Mouse (Mus musculus) CH12.LX (cell line): ENCODE results near the gene Hist1h2bn.

Source experiments
- CHD2 ChIP-seq: IDR thresholded peaks from 2 replicates; pipeline ENCODE4 v1.6.1; 2011; ENCODE audit warnings: low read length, improper control_type of control experiment
- CTCF ChIP-seq, 2 experiments: IDR thresholded peaks in 1 of 2; conservative IDR thresholded peaks in 1 of 2; 2 replicates each; pipeline ENCODE4 v1.5.1; 2011 to 2012; ENCODE audit warnings: low read depth in 2 of 2, low read length in 2 of 2, improper control_type of control experiment in 1 of 2, inconsistent platforms in 1 of 2, mild to moderate bottlenecking in 1 of 2, moderate library complexity in 1 of 2
- E2F4 ChIP-seq: IDR thresholded peaks from 2 replicates; pipeline ENCODE4 v1.6.1; 2011; ENCODE audit warnings: low read depth, low read length, improper control_type of control experiment; ENCODE audit not compliant: insufficient replicate concordance
- EP300 ChIP-seq: IDR thresholded peaks from 2 replicates; pipeline ENCODE4 v1.6.1; 2011; ENCODE audit warnings: low read length, improper control_type of control experiment
- HCFC1 ChIP-seq: IDR thresholded peaks from 2 replicates; pipeline ENCODE4 v1.6.1; 2012; ENCODE audit warnings: low read depth, mild to moderate bottlenecking, inconsistent platforms, low read length, improper control_type of control experiment
- MEF2A ChIP-seq: IDR thresholded peaks from 2 replicates; pipeline ENCODE4 v1.6.1; 2014; ENCODE audit warnings: low read depth, mild to moderate bottlenecking, inconsistent platforms, low read length, improper control_type of control experiment, borderline replicate concordance
- POLR2A ChIP-seq: IDR thresholded peaks from 2 replicates; pipeline ENCODE4 v1.6.1; 2011; ENCODE audit warnings: low read depth, mild to moderate bottlenecking, improper control_type of control experiment, low read length
- POLR2AphosphoS2 ChIP-seq: IDR thresholded peaks from 2 replicates; pipeline ENCODE4 v1.6.1; 2011; ENCODE audit warnings: low read depth, low read length, improper control_type of control experiment
- TCF12 ChIP-seq: IDR thresholded peaks from 2 replicates; pipeline ENCODE4 v1.6.1; 2014; ENCODE audit warnings: low read depth, mild to moderate bottlenecking, inconsistent platforms, low read length, improper control_type of control experiment
- ZC3H11A ChIP-seq: IDR thresholded peaks from 2 replicates; pipeline ENCODE4 v1.6.1; 2012; ENCODE audit warnings: low read depth, mild to moderate bottlenecking, inconsistent platforms, low read length, improper control_type of control experiment
- ZKSCAN1 ChIP-seq: IDR thresholded peaks from 2 replicates; pipeline ENCODE4 v1.6.1; 2012; ENCODE audit warnings: low read depth, inconsistent platforms, low read length, improper control_type of control experiment, borderline replicate concordance
- ZMIZ1 ChIP-seq: IDR thresholded peaks from 2 replicates; pipeline ENCODE4 v1.6.1; 2012; ENCODE audit warnings: low read depth, mild to moderate bottlenecking, inconsistent platforms, low read length, improper control_type of control experiment

DNA sequence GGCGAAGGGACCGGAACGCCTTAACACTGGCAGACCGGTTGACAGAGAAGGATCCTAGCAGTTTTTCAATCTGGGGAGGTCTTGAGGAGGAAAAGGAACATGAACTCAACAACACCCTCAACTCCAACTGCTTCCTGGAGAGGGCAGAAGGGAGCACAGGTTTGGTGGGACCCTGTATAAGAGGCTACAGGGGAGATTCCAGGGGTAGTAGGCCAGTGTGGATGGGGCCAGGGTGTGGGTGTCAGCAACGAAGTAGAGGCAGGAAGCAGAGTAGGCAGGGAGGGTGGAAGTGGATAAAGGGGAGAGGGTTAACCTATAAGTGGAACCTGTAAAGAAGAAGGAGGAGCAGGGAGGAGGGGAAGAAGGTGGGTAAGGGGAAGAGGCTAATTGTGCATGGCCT lies 20.5 kb upstream of the Hist1h2bn start:
- no peak for TF ChIP-seq EP300
- peak in 1 of 2 experiments; percentile 44; a peak in 2 of 4 replicates for TF ChIP-seq CTCF (conservative IDR thresholded peaks at IDR 0.05 in 1 of 2, IDR thresholded peaks at IDR 0.05 in 1 of 2; ENCODE audit: low read depth in 2 of 2, low read length in 2 of 2)
- TF ChIP-seq POLR2AphosphoS2: no peak
- TF ChIP-seq ZKSCAN1: no peak
- no peak for TF ChIP-seq ZC3H11A
- no peak for TF ChIP-seq CHD2
- no peak for TF ChIP-seq ZMIZ1
- no peak for TF ChIP-seq MEF2A
- no peak for TF ChIP-seq POLR2A
- TF ChIP-seq HCFC1: no peak
- no peak for TF ChIP-seq TCF12
- TF ChIP-seq E2F4: no peak
